Mouse (Mus musculus): Measurements from ENCODE around the gene Ppp4r4.

GRCm38 (mm10) chr12:103551422-103551821 lies 19.3 kb downstream of the Ppp4r4 start:
- TF ChIP-seq CTCF (IDR thresholded peaks at IDR 0.05; ENCODE audit: borderline replicate concordance, insufficient read depth, low read length) (no peak), POLR2A (IDR thresholded peaks at IDR 0.05; ENCODE audit: low read depth, low read length) (no peak)
